Mouse (Mus musculus) heart, embryonic 14.5 days (tissue): ENCODE data around the gene Nup62cl. TPM values are rescaled to one million over a fixed set of nuclear protein-coding genes. Genes with fewer than 3 reads are reported as not detected.

Experiments used
- ATAC-seq: fragments of 200-750 bp; cut with Nextera tagmentation; 2 replicates; pipeline ENCODE4 v1.8.0; 2017; ENCODE audit warnings: low read depth, moderate TSS enrichment; ENCODE audit not compliant: insufficient number of reproducible peaks, insufficient read depth, low FRiP score
- H3K27ac ChIP-seq, 2 experiments: fragments of 200-500 bp in 1 of 2; fragments of 300-500 bp in 1 of 2; sonication (generic) in 1 of 2; replicated peaks in 1 of 2; 2 replicates each; pipeline ENCODE4 v1.5.1; 2012 to 2014; ENCODE audit warnings: low read depth in 2 of 2, low read length in 2 of 2, control low read depth in 1 of 2, mild to moderate bottlenecking in 1 of 2, mixed read lengths in 1 of 2; ENCODE audit not compliant: control insufficient read depth in 1 of 2, insufficient read depth in 1 of 2
- H3K27me3 ChIP-seq: fragments of 300-500 bp; sonication (generic); 2 replicates; pipeline ENCODE4 v1.6.1; 2014; ENCODE audit warnings: mild to moderate bottlenecking, low read length, control low read depth; ENCODE audit not compliant: control insufficient read depth, insufficient read depth
- H3K36me3 ChIP-seq: fragments of 300-500 bp; sonication (generic); 2 replicates; pipeline ENCODE4 v1.6.1; 2014; ENCODE audit warnings: mild to moderate bottlenecking, control low read depth, low read length, mixed read lengths; ENCODE audit not compliant: control insufficient read depth, insufficient read depth
- H3K4me1 ChIP-seq, 2 experiments: fragments of 200-500 bp in 1 of 2; fragments of 300-500 bp in 1 of 2; sonication (generic) in 1 of 2; 2 replicates each; pipeline ENCODE4 v1.6.1; 2012 to 2014; ENCODE audit warnings: low read length in 2 of 2, control low read depth in 1 of 2, mixed read lengths in 1 of 2; ENCODE audit not compliant: control insufficient read depth in 2 of 2, insufficient read depth in 2 of 2
- H3K4me2 ChIP-seq: fragments of 300-500 bp; sonication (generic); 2 replicates; pipeline ENCODE4 v1.6.1; 2014; ENCODE audit warnings: mild to moderate bottlenecking, low read length
- H3K4me3 ChIP-seq, 2 experiments: fragments of 200-500 bp in 1 of 2; fragments of 300-500 bp in 1 of 2; sonication (generic) in 1 of 2; 2 replicates each; pipeline ENCODE4 v1.5.1; 2012 to 2014; ENCODE audit warnings: low read length in 2 of 2, mild to moderate bottlenecking in 2 of 2, control low read depth in 1 of 2, low read depth in 1 of 2, moderate library complexity in 1 of 2; ENCODE audit not compliant: control insufficient read depth in 1 of 2, insufficient read depth in 1 of 2
- H3K9ac ChIP-seq: fragments of 300-500 bp; sonication (generic); 2 replicates; pipeline ENCODE4 v1.6.1; 2014; ENCODE audit warnings: mild to moderate bottlenecking, low read length
- H3K9me3 ChIP-seq: fragments of 300-500 bp; sonication (generic); 2 replicates; pipeline ENCODE4 v1.6.1; 2016; ENCODE audit warnings: low read length, control low read depth; ENCODE audit not compliant: control insufficient read depth
- WGBS: fragments of 180-500 bp; shearing (Covaris S2); extraction: QIAGEN DNeasy Blood & Tissue Kit; methylation state at CpG from one replicate; pipeline ENCODE4 v1.1.7; 2014; 5-methylcytosine and 5-hydroxymethylcytosine counted together
- polyA plus RNA-seq: library from polyadenylated mRNA; unstranded; fragments of >200 nt; fragmentation: Nextera tagmentation; extraction: Ambion mirVana; gene quantifications from 2 replicates; pipeline ENCODE4 v1.2.1, GENCODE M21; 2014

The Nup62cl gene
- polyA plus RNA-seq = 0.86 and 1.8 TPM in 2 replicates

DNA sequence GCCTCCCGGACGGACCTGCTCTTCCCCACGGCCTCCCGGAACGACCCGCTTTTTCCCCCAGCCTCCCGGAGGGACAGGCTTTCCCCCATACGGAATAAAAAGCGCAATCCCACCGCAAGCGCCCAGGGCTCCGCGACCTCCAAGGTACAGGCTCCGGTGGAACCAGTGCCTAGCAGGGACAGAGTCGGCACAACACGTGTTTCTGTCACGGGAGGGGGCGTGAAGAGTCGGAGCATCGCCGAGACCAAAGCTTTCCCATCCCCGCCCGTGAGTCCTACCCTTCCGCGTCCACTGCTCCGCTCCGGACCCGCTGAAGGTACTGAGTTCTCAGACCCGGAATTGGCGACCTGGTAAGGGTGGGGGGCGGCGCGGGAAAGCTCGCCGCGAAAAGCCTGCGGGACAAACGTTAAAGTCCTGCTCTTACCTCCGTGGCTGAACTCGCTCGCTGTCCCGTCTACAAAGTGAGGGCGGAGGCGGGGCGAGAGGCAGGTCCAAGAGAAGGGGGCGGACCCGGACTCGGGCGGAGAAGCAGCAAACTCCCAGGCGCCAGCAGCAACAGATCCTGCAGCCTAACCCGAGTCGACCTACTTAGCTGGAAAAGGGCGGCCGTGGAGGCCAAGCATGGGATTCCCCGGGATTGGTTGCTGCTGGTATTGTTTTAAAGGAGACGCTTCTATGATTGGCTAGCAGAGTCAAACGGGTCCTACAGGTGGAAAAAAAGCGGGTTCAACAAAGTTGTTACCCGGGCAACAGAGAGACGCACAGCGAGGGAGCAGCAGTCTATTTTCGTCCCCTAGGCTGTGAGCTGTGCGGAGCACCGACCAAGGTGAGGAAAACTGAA is at the start of gene Nup62cl, which contains the start of gene Pih1h3b:
Gene Nup62cl, minus strand, starts transcription at position 578 of the 841 bp plus-strand sequence.
Gene Pih1h3b, plus strand, starts transcription at position 745 of the 841 bp plus-strand sequence.
- H3K4me2 ChIP-seq = peak within 1 kb of the TSS; percentile 63
- peak within 1 kb of the TSS; percentile 40 to 51 for H3K4me3 ChIP-seq
- H3K9ac ChIP-seq = no peak within 1 kb of the TSS
- no peak within 1 kb of the TSS for H3K27ac ChIP-seq
- 20% methylated on average over 63 of the region's 64 CpGs for WGBS
- H3K27me3 ChIP-seq = no peaks in the 10 kb centered on the region
- H3K4me1 ChIP-seq = no peaks in the 10 kb centered on the region
- peaks cover 19% of the 10 kb centered on the region for H3K9me3 ChIP-seq
- no peak for ATAC-seq
- H3K36me3 ChIP-seq = no peaks in the 10 kb centered on the region

DNA sequence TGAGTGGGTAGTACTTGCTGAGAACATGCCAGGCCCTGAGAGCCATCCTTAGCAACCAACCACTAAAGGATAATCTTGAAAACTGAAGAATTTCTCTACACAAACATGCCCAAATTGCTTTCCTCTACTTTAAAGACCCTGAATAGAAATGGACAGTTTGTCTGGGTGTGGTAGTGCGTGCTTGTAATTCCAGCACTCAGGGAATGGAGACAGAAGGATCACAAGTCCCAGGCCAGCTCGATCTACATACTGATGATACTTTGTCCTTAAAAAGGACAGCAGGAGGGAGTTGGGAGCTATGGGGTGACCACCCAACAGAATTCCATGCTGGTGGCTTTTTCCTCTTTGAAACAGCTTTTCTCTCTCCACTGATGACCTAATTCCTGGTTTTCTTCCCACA is 31.6 kb upstream of the Nup62cl start:
- H3K36me3 ChIP-seq = no peaks in the 10 kb centered on the region
- 71% methylated on average over 2 of the region's 2 CpGs for WGBS

DNA sequence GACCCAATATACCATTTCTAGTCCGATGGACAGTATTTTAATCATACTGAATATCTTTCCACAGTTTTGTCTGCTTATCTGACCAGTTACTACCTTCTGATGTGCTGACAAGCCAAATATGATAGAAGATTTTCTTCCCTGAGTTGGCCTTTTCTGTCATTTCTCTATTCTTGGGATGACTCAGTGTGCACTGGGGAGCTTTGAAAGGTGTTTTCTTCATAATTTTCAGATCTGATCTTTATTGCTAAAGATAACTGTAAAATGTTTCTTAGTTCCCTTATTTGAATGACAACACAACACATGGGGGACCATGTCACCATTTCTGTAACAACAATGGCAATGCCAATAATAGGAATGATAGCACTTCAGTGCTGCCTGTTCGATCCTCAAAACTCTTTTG is 20.0 kb upstream of the Nup62cl start:
- no peaks in the 10 kb centered on the region for H3K4me1 ChIP-seq
- H3K36me3 ChIP-seq = no peaks in the 10 kb centered on the region
- H3K4me2 ChIP-seq = no peak overlapping the region
- no peaks in the 10 kb centered on the region for H3K27me3 ChIP-seq
- 82% methylated on average over 2 of the region's 2 CpGs for WGBS
- no peak overlapping the region for H3K4me3 ChIP-seq
- no peaks in the 10 kb centered on the region for H3K9me3 ChIP-seq
- ATAC-seq = no peak
- no peak overlapping the region for H3K27ac ChIP-seq
- H3K9ac ChIP-seq = no peak overlapping the region

More for the DNA sequence above, 31.6 kb upstream of the Nup62cl start:
- Histone ChIP-seq H3K27me3 (no peaks in the 10 kb centered on the region), H3K9ac (no peak overlapping the region), H3K9me3 (no peaks in the 10 kb centered on the region), H3K4me2 (no peak overlapping the region), H3K27ac (no peak overlapping the region), H3K4me3 (no peak overlapping the region), H3K4me1 (no peaks in the 10 kb centered on the region)
- no peak for ATAC-seq

DNA sequence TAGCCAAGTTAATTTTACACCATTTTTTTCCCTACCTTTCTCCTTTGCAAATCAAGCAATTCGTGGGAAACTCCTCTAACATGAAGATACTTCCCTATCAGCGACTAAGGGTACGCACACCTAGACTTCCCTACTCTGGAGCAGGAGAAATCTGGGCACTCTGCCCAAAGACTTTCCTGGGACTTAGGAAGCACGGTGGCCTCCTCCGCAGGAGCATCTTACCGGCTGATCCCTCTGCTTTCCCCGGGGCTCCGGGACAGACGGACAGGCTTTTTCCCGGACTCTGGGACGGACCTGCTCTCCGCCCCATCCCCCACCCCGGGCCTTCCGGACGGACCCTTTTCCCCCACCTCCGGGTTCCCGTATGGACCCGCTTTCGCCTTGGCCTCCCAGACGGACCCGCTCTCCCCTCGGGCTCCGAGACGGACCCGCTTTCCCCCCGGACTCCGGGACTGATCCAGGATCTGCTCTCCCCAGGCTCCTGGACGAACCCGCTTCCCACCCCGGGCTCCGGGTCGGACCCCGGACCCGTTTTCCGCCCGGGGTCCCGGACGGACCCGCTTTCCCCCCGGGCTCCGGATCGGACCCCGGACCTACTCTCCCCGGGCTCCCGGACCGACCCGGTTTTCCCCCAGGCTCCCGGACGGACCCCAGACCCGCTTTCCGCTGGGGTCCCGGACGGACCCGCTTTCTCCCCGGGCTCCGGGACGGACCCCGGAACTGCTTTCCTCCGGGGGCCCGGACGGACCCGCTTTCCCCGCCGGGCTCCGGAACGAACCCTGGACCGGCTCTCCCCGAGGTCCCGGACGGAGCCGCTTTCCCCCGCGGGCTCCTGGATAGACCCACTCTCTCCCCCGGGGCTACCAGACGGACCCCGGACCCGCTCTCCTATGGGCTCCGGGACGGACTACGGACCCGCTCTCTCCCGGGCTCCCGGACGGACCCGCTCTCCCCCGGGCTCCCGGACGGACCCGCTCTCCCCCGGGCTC is 1.3 kb downstream of the Nup62cl start:
- Histone ChIP-seq H3K9me3 (peaks cover 19% of the 10 kb centered on the region), H3K4me2 (peak overlapping the region; percentile 63), H3K4me1 (no peaks in the 10 kb centered on the region), H3K4me3 (peak overlapping the region; percentile 32 to 40), H3K27me3 (no peaks in the 10 kb centered on the region), H3K9ac (no peak overlapping the region), H3K27ac (no peak overlapping the region), H3K36me3 (no peaks in the 10 kb centered on the region)
- ATAC-seq = no peak
- 21% methylated on average over 87 of the region's 90 CpGs for WGBS

DNA sequence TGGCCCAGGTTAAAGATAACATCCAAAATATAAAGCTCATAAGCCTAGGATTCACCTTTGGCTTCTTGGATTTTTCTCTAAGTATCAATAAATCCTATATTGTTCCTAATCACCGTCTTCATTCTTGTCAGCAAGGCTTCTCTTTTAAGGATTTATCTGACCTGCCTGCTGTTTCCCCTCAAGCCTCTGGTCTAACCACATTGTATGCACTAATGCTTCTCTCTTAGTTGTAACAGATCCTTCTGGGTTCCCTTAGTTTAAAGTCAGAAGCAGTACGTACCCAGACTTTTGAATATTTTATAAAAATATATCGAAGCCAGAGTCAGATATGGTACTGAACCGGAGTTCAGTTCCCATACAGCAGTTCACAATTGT is 63.8 kb downstream of the Nup62cl start:
- Histone ChIP-seq H3K9me3 (no peaks in the 10 kb centered on the region), H3K27ac (no peak overlapping the region), H3K4me2 (peak overlapping the region; percentile 11; the same call in 1 of the 2 replicates), H3K36me3 (peaks cover 11% of the 10 kb centered on the region), H3K4me1 (no peaks in the 10 kb centered on the region), H3K4me3 (peak overlapping the region in 1 of 2 experiments; percentile 50; a peak in 2 of 4 replicates), H3K9ac (no peak overlapping the region), H3K27me3 (no peaks in the 10 kb centered on the region)
- no peak for ATAC-seq
- WGBS = 80% methylated on average over 4 of the region's 4 CpGs

DNA sequence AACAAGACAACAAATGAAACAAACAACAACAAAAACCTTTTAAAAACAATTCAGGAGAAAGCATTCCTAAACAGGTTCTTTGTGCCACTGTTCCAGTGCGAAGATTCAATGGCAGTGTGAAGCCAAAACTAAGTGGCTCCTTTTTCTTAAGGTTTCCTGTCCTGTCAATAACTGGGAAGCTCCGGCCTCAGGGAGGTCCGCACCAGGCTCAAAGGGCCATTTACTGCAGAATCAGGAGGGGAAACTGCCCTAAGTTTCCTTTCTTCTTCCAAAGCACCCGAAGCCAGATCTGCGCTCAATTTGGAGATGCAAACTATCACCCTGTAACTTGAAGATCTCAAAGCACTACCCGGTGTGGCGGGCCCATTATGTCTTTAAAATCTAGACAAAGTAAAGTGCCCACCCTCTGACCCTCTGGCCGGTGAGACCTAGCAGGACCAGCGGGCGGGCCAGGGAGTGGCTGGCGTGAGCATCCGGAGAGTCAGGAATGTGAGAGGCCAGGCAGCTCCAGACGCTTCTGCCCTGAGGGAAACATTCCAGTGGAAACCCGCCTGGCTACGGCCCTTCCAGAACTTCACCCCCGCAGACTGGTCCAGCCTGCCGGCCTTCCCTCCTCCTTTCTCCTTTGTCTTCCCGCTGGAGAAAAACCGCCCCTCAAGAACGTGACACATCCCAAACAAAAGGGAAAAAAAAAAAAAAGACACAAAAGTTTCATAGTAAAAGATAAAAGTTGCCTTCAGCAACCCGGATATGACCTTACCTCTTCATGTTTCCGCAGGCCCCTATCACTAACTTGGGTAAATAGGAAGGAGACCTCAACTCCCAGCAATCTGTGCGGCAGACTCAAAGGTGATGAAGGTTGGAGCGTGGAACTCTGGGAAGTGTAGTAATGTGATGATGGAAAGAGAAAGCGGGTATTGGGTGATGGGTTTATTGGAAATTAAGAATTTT is 64.5 kb downstream of the Nup62cl start, which contains the start of gene Rbm41:
Gene Rbm41, minus strand, starts transcription at position 856 of the 951 bp plus-strand sequence.
- 15% methylated on average over 25 of the region's 25 CpGs for WGBS
- peak; percentile 72; the same call in 1 of the 2 replicates for ATAC-seq
- H3K4me1 ChIP-seq = no peaks in the 10 kb centered on the region
- H3K36me3 ChIP-seq = peaks cover 17% of the 10 kb centered on the region
- peak within 1 kb of the TSS; percentile 62 for H3K4me2 ChIP-seq
- peak within 1 kb of the TSS; percentile 73 for H3K9ac ChIP-seq
- H3K4me3 ChIP-seq = peak within 1 kb of the TSS; percentile 50 to 57
- H3K9me3 ChIP-seq = no peaks in the 10 kb centered on the region
- H3K27me3 ChIP-seq = no peaks in the 10 kb centered on the region
- peak within 1 kb of the TSS; percentile 72 to 79 for H3K27ac ChIP-seq
